Mouse (Mus musculus): ENCODE results near the gene Kng1.

DNA sequence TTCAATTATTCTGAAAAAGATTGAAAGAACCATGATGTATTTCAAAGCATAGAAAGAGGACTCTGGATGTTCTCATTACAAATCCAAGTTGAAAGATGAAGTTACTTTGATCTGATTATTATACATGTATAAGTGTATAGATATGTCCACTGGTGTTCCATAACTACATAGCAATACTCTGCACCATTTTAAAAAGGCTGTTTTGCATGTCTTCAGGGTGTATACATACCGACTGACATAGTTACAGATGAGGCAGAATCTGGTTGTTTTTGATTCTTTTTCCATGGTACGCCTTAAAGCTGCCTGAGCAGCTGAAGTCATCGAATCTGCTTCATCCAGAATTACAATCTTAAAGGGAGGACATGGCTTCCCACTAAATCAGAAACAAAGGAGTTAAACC, 57.8 kb downstream of the Kng1 start:
- TF ChIP-seq CTCF (IDR thresholded peaks at IDR 0.05), result no peak
- TF ChIP-seq EP300 (IDR thresholded peaks at IDR 0.05), result no peak
